Mouse (Mus musculus) hindbrain, embryonic 11.5 days (tissue): ENCODE measurements around the gene B4galt5. TPM values are rescaled to one million over a fixed set of nuclear protein-coding genes. Genes with fewer than 3 reads are reported as not detected.
"Not testable (repeated sequence)": the region's sequence is repeated elsewhere in the genome, so short reads cannot be mapped to it uniquely, and the experiment has no call there.

ENCODE experiments used
- ATAC-seq: fragments of 200-750 bp; cut with Nextera tagmentation; 2 replicates; pipeline ENCODE4 v1.8.0; 2017; ENCODE audit warnings: mild to moderate bottlenecking, moderate TSS enrichment, moderate library complexity; ENCODE audit not compliant: low FRiP score
- DNase-seq: peaks from one replicate; pipeline ENCODE4 v3.0.0-alpha.2; 2015; ENCODE audit warnings: low spot score
- H3K27ac ChIP-seq: fragments of 300-500 bp; sonication (generic); 2 replicates; pipeline ENCODE4 v1.5.1; 2014; ENCODE audit warnings: mild to moderate bottlenecking, low read depth, low read length
- H3K27me3 ChIP-seq: fragments of 300-500 bp; sonication (generic); 2 replicates; pipeline ENCODE4 v1.6.1; 2014; ENCODE audit warnings: mild to moderate bottlenecking, low read length, moderate library complexity, mixed read lengths; ENCODE audit not compliant: control insufficient read depth, insufficient read depth
- H3K36me3 ChIP-seq: fragments of 300-500 bp; sonication (generic); 2 replicates; pipeline ENCODE4 v1.6.1; 2014; ENCODE audit warnings: mild to moderate bottlenecking, low read length, moderate library complexity, mixed read lengths; ENCODE audit not compliant: control insufficient read depth, insufficient read depth
- H3K4me1 ChIP-seq: fragments of 300-500 bp; sonication (generic); replicated peaks from 2 replicates; pipeline ENCODE4 v1.6.1; 2014; ENCODE audit warnings: low read length, mixed read lengths; ENCODE audit not compliant: control insufficient read depth, insufficient read depth
- H3K4me2 ChIP-seq: fragments of 300-500 bp; sonication (generic); replicated peaks from 2 replicates; pipeline ENCODE4 v1.6.1; 2014; ENCODE audit warnings: mild to moderate bottlenecking, low read depth, low read length
- H3K4me3 ChIP-seq: fragments of 300-500 bp; sonication (generic); 2 replicates; pipeline ENCODE4 v1.5.1; 2014; ENCODE audit warnings: low read depth, low read length
- H3K9ac ChIP-seq: fragments of 300-500 bp; sonication (generic); 2 replicates; pipeline ENCODE4 v1.6.1; 2014; ENCODE audit warnings: low read depth, low read length
- H3K9me3 ChIP-seq: fragments of 300-500 bp; sonication (generic); 2 replicates; pipeline ENCODE4 v1.6.1; 2016; ENCODE audit warnings: low read length; ENCODE audit not compliant: control insufficient read depth
- WGBS: fragments of 180-500 bp; shearing (Covaris S2); extraction: QIAGEN DNeasy Blood & Tissue Kit; methylation state at CpG from one replicate; pipeline ENCODE4 v1.1.7; 2014; 5-methylcytosine and 5-hydroxymethylcytosine counted together
- polyA plus RNA-seq: library from polyadenylated mRNA; unstranded; fragments of >200 nt; fragmentation: Nextera tagmentation; extraction: Ambion mirVana; gene quantifications from 2 replicates; pipeline ENCODE4 v1.2.1, GENCODE M21; 2014

B4galt5 gene
- 15.3 and 19.2 TPM in 2 replicates for polyA plus RNA-seq

DNA sequence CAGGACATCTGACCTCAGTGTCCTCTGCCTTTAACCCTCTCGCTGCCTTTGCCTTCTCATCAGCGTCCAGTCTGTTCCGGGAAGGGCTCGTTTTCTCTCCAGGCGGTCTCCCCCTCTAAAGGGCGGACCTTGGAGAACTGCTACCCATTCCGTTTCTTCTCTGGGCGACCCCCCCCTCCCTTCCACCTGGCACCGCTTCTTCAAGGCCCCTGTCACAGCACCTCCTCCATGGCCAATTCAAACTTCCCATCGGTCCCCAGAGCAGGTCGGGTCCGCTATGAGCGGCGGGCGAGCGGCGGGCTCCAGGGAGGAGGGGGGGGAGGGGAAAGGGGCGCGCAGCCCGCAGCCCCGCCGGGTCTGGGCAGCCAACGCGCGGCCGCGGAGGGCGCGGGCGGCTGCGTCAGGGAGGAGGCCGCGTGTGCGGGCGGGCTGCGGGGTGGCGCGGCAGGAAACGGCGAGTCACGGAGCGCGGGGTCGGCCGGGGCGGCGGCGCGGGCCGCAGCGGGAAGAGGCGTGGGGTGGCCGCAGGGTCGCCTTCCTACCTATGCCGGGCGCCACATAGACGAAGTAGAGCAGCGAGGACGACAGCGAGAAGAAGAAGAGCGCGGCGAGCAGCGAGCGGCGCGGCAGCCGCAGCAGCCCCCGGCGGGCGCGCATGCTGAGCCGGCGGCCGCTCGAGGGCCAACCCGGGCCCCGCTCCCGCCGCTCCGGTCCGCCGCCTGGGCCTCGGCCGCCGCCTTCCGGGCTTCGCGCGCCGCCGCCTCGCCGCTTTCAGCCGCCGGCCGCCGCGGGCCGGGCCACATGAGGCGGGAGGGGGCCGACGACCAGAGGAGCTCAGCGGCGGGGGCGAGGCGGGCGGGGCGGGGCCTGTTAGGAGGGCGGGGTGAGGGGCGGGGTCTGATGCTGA is at the start of gene B4galt5:
Gene B4galt5, minus strand, starts transcription at position 808 of the 907 bp plus-strand sequence.
- ATAC-seq (peak; percentile 58), DNase-seq (peak; percentile 66)
- Histone ChIP-seq H3K9ac (peak within 1 kb of the TSS; percentile 91), H3K4me2 (peak within 1 kb of the TSS; percentile 72), H3K27ac (peak within 1 kb of the TSS; percentile 88), H3K4me1 (no peaks in the 10 kb centered on the region), H3K27me3 (peaks cover 6% of the 10 kb centered on the region; the same call in 1 of the 2 replicates), H3K4me3 (peak within 1 kb of the TSS; percentile 58), H3K9me3 (no peaks in the 10 kb centered on the region), H3K36me3 (no peaks in the 10 kb centered on the region)
- WGBS, result under 1% methylated on average over 54 of the region's 111 CpGs

DNA sequence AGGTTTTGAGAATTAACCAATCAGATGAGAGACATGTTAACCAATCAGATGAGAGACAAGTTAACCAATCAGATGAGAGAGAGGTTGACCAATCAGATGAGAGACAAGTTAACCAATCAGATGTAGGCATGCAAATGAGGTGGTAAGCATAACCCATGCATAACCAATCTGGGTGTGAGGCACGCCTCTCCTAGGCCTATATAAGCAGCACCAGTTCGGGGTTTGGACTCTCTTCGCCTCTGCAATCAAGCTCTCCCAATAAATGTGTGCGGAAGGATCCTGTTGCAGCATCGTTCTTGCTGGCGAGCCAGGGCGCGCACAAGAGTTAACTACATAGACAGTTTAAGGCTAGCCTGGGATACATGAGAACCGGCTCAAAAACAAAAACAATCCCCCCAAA is 47.4 kb upstream of the B4galt5 start:
- H3K9ac ChIP-seq, H3K27ac ChIP-seq, H3K27me3 ChIP-seq, ATAC-seq, H3K4me1 ChIP-seq, H3K4me3 ChIP-seq, DNase-seq, H3K4me2 ChIP-seq, H3K9me3 ChIP-seq, H3K36me3 ChIP-seq: not testable (repeated sequence)
- WGBS, result 92% methylated on average over 9 of the region's 9 CpGs

DNA sequence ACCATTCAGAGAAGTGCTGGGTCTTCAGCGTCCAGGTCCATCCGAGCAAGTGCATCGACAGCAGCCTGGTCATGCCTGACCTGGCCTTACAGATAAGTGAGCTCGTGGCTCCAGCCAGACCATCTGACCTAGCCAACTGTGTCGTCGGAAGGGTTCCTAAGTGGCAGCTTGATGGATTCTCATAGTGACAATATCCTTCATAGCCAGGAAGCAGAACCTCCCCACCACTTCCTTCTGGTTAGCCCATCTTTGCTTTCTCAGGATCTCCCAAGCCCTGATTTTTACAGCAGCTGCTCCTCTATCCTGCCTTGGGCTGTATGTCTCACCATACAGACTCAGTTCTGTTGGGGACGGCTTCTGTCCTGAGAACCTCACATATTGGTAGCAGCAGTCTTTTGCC is 45.4 kb upstream of the B4galt5 start:
- no peaks in the 10 kb centered on the region for H3K36me3 ChIP-seq
- no peak overlapping the region for H3K4me2 ChIP-seq
- no peak overlapping the region for H3K4me3 ChIP-seq
- WGBS, result 84% methylated on average over 7 of the region's 7 CpGs
- H3K9ac ChIP-seq, result no peak overlapping the region
- ATAC-seq (no peak), DNase-seq (no peak)
- no peaks in the 10 kb centered on the region for H3K4me1 ChIP-seq
- H3K27ac ChIP-seq, result no peak overlapping the region
- H3K9me3 ChIP-seq, result no peaks in the 10 kb centered on the region
- H3K27me3 ChIP-seq, result peaks cover 2% of the 10 kb centered on the region; the same call in 1 of the 2 replicates

DNA sequence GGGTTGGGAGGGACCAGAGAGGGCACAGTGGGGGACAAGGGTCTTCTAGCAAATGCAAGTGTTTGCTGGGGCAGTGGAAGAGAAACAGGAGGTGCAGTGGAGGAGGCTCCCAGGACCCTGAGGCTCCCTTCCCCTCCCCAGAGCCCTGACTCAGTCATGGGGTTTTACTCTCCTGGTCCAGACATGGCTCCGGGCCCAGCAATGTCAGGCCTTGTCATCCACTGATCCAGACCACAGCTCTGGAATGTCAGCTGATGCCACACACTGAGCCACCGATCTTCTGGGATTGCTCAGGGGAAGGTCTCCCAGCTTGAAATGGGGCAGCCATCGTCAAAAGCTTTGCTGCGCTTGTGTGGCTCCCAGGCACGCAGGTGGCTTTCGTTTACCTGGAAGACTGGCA is 38.0 kb upstream of the B4galt5 start:
- DNase-seq (no peak), ATAC-seq (no peak)
- H3K4me3 ChIP-seq, result no peak overlapping the region
- H3K9ac ChIP-seq, result no peak overlapping the region
- H3K4me2 ChIP-seq, result no peak overlapping the region
- 80% methylated on average over 6 of the region's 6 CpGs for WGBS
- no peaks in the 10 kb centered on the region for H3K27me3 ChIP-seq
- H3K4me1 ChIP-seq, result no peaks in the 10 kb centered on the region
- H3K27ac ChIP-seq, result no peak overlapping the region
- H3K9me3 ChIP-seq, result no peaks in the 10 kb centered on the region
- no peaks in the 10 kb centered on the region for H3K36me3 ChIP-seq

DNA sequence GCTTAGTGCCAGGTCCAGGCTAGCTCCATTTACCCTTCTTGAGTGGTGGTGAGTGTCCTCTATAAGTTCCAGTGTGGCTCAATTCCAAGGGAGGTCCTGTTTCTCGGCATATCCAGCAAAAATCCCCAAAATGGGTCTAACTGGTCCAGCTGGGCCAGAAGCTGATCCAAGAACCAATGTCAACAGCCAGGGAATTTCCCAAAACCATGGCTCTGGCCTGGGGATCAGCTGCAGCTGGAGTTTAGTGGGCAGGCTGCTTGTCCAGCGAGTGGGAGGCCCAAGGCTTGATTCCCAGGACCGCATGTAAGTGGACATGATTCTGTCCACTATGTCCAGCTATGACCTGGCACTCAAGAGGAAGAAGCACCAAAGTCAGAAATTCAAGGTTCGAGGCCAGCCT is 37.5 kb upstream of the B4galt5 start:
- Histone ChIP-seq H3K27me3 (no peaks in the 10 kb centered on the region), H3K4me2 (no peak overlapping the region), H3K27ac (no peak overlapping the region), H3K9ac (no peak overlapping the region), H3K4me1 (no peaks in the 10 kb centered on the region), H3K36me3 (no peaks in the 10 kb centered on the region), H3K4me3 (no peak overlapping the region), H3K9me3 (no peaks in the 10 kb centered on the region)
- 89% methylated on average over 4 of the region's 4 CpGs for WGBS
- DNase-seq, result no peak
- no peak for ATAC-seq

DNA sequence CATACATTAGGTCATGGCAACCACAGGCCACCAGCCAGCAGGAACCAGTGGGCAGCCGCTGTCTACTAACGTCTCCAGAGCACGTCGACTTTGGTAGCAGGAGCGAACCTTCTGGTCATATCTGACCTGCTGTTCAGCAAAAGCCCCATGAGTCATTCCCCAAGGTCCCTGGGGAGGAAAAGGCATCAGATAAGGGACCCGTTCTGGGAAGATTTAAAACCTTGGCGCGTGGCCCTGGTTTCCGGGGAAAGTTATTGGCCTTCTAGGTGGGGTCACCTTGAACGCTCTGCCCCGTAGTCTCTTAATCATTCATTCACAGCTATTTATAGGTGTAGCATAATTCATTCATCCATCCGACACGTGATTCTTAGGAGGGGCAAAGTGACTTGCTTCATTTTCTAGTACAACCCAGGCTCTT is 34.7 kb upstream of the B4galt5 start:
- Histone ChIP-seq H3K4me2 (no peak overlapping the region), H3K27me3 (no peaks in the 10 kb centered on the region)
- ATAC-seq, result no peak

DNA sequence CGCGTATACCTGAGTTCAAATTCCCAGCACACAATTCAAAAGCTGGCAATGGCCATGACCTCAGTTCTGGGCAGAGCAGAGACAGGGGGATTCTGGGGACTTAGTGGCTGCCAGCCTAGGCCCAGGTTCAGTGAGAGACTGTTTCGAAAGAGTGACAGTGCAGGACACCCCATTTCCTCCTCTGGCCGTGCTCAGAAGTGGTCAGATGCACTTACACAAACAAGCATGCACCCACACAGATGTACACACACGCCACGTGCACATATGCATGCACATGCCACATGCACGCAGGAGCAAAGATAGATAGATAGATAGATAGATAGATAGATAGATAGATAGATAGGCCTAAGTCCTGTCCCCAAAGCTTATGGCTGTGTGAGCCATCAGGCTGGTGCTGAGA is 33.4 kb upstream of the B4galt5 start:
- DNase-seq, result no peak
- no peaks in the 10 kb centered on the region for H3K4me1 ChIP-seq
- no peak for ATAC-seq
- no peaks in the 10 kb centered on the region for H3K36me3 ChIP-seq
- H3K27me3 ChIP-seq, result no peaks in the 10 kb centered on the region
- no peak overlapping the region for H3K27ac ChIP-seq
- H3K4me2 ChIP-seq, result no peak overlapping the region
- 89% methylated on average over 7 of the region's 7 CpGs for WGBS
- H3K9ac ChIP-seq, result no peak overlapping the region
- H3K9me3 ChIP-seq, result no peaks in the 10 kb centered on the region
- no peak overlapping the region for H3K4me3 ChIP-seq

More for the DNA sequence above, 34.7 kb upstream of the B4galt5 start:
- no peak for DNase-seq
- Histone ChIP-seq H3K36me3 (no peaks in the 10 kb centered on the region), H3K4me1 (no peaks in the 10 kb centered on the region), H3K9me3 (no peaks in the 10 kb centered on the region), H3K9ac (no peak overlapping the region), H3K27ac (no peak overlapping the region), H3K4me3 (no peak overlapping the region)
- 90% methylated on average over 13 of the region's 13 CpGs for WGBS

DNA sequence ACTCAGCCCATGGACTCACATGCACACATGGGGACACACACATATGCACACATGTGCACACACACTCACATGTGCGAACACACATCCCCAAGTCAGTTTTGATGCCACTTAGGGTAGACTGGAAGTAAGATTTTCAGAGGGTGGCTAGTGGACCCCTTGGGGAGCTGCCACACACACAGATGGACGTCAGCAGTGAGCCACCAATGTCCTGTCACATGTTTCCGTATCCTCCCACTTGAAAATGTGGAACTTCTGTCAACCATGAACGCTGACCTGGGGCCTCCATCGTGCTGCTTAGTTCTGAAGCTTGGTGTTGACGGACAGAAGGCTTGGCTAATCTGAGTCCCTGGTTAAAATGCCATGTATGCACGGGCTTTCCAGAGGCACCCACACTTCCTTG is 32.6 kb upstream of the B4galt5 start:
- no peak overlapping the region for H3K4me2 ChIP-seq
- no peak for ATAC-seq
- no peaks in the 10 kb centered on the region for H3K9me3 ChIP-seq
- H3K4me3 ChIP-seq, result no peak overlapping the region
- no peak overlapping the region for H3K27ac ChIP-seq
- 76% methylated on average over 7 of the region's 7 CpGs for WGBS
- H3K4me1 ChIP-seq, result no peaks in the 10 kb centered on the region
- no peaks in the 10 kb centered on the region for H3K36me3 ChIP-seq
- no peak for DNase-seq
- H3K27me3 ChIP-seq, result no peaks in the 10 kb centered on the region
- H3K9ac ChIP-seq, result no peak overlapping the region
